Mouse (Mus musculus): ENCODE results near the gene Sgms1. TPM values are rescaled to one million over a fixed set of nuclear protein-coding genes. Genes with fewer than 3 reads are reported as not detected.
A peak's percentile ranks its signal among the peaks of the same experiment; 100 is the strongest.
"Not testable (repeated sequence)": the region's sequence is repeated elsewhere in the genome, so short reads cannot be mapped to it uniquely, and the experiment has no call there.

Sgms1 gene
- polyA plus RNA-seq, 1 experiment = 8.5 TPM

GRCm38 (mm10) chr19:32319057-32319456, 70.5 kb downstream of the Sgms1 start:
- H3K36me3 ChIP-seq (ENCODE audit: control insufficient read depth, insufficient read depth) = no peaks in the 10 kb centered on the region
- H3K27me3 ChIP-seq (ENCODE audit: control insufficient read depth, insufficient read depth, insufficient read length) = no peaks in the 10 kb centered on the region
- TF ChIP-seq TCF3 (IDR thresholded peaks at IDR 0.05; ENCODE audit: insufficient read length, low read depth) (no peak), CEBPB (IDR thresholded peaks at IDR 0.05; ENCODE audit: insufficient read depth, poor library complexity, severe bottlenecking) (no peak), SRF (IDR thresholded peaks at IDR 0.05; ENCODE audit: control insufficient read depth, insufficient read length, low read depth) (no peak), REST (IDR thresholded peaks at IDR 0.05; ENCODE audit: insufficient read depth, insufficient read length) (no peak), MAX (IDR thresholded peaks at IDR 0.05; ENCODE audit: low read depth) (no peak), TCF12 (IDR thresholded peaks at IDR 0.05; ENCODE audit: insufficient read depth, poor library complexity, severe bottlenecking) (no peak), MYOD1 (IDR thresholded peaks at IDR 0.05; ENCODE audit: control insufficient read depth in 1 of 3, insufficient read length in 2 of 3, low read depth in 2 of 3) (no peak), E2F4 (IDR thresholded peaks at IDR 0.05; ENCODE audit: insufficient read depth) (no peak), POLR2A (IDR thresholded peaks at IDR 0.05; ENCODE audit: insufficient read length, low read depth) (no peak), POLR2AphosphoS2 (IDR thresholded peaks at IDR 0.05; ENCODE audit: insufficient read length, low read depth) (no peak), MYOG (IDR thresholded peaks at IDR 0.05; ENCODE audit: control insufficient read depth in 1 of 3, insufficient read depth in 1 of 3, insufficient read length in 2 of 3, low read depth in 2 of 3) (no peak), USF1 (IDR thresholded peaks at IDR 0.05; ENCODE audit: low read depth) (no peak)
- H3K4me3 ChIP-seq = no peak overlapping the region
- H3ac ChIP-seq (ENCODE audit: control insufficient read depth, insufficient read length) = no peak overlapping the region
- H3K4me2 ChIP-seq (ENCODE audit: low read depth) = peak overlapping the region; percentile 19
- no peaks in the 10 kb centered on the region for H3K79me2 ChIP-seq (ENCODE audit: control insufficient read depth, insufficient read depth)

DNA sequence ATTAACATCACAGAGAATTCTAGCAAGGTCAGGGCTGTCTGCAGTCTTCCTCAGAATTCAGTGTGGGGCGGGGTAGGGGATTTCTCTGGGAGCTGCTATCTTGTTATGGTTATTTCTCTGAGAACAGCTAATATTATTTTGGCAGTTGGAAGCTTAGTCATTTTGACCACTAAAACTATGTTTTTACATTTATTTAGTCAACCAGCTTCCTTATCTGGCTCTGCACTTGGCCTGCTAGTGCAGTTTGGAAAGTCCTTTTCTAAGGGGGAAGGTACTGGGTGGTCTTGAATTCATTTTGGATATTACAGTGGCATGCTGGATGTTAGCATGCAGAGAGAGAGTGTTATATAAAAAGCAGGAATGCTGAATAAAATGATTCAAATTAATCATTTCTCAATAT, 72.2 kb downstream of the Sgms1 start:
- not testable (repeated sequence) for H3K36me3 ChIP-seq (ENCODE audit: control insufficient read depth, insufficient read depth); H3ac ChIP-seq (ENCODE audit: control insufficient read depth, insufficient read length); H3K27me3 ChIP-seq (ENCODE audit: control insufficient read depth, insufficient read depth, insufficient read length); H3K4me2 ChIP-seq (ENCODE audit: low read depth); H3K4me3 ChIP-seq; H3K79me2 ChIP-seq (ENCODE audit: control insufficient read depth, insufficient read depth)

GRCm38 (mm10) chr19:32313304-32313703, 76.2 kb downstream of the Sgms1 start:
- H3K4me2 ChIP-seq (ENCODE audit: low read depth) = no peak overlapping the region
- TF ChIP-seq MAX (IDR thresholded peaks at IDR 0.05; ENCODE audit: low read depth) (no peak), USF1 (IDR thresholded peaks at IDR 0.05; ENCODE audit: low read depth) (no peak), TCF12 (IDR thresholded peaks at IDR 0.05; ENCODE audit: insufficient read depth, poor library complexity, severe bottlenecking) (no peak), MYOG (IDR thresholded peaks at IDR 0.05; ENCODE audit: control insufficient read depth in 1 of 3, insufficient read depth in 1 of 3, insufficient read length in 2 of 3, low read depth in 2 of 3) (no peak), POLR2AphosphoS2 (IDR thresholded peaks at IDR 0.05; ENCODE audit: insufficient read length, low read depth) (no peak), CEBPB (IDR thresholded peaks at IDR 0.05; ENCODE audit: insufficient read depth, poor library complexity, severe bottlenecking) (no peak), SRF (IDR thresholded peaks at IDR 0.05; ENCODE audit: control insufficient read depth, insufficient read length, low read depth) (no peak), TCF3 (IDR thresholded peaks at IDR 0.05; ENCODE audit: insufficient read length, low read depth) (no peak), MYOD1 (IDR thresholded peaks at IDR 0.05; ENCODE audit: control insufficient read depth in 1 of 3, insufficient read length in 2 of 3, low read depth in 2 of 3) (no peak), REST (IDR thresholded peaks at IDR 0.05; ENCODE audit: insufficient read depth, insufficient read length) (no peak), E2F4 (IDR thresholded peaks at IDR 0.05; ENCODE audit: insufficient read depth) (no peak), POLR2A (IDR thresholded peaks at IDR 0.05; ENCODE audit: insufficient read length, low read depth) (no peak)
- no peaks in the 10 kb centered on the region for H3K79me2 ChIP-seq (ENCODE audit: control insufficient read depth, insufficient read depth)
- H3ac ChIP-seq (ENCODE audit: control insufficient read depth, insufficient read length) = no peak overlapping the region
- H3K36me3 ChIP-seq (ENCODE audit: control insufficient read depth, insufficient read depth) = no peaks in the 10 kb centered on the region
- no peaks in the 10 kb centered on the region for H3K27me3 ChIP-seq (ENCODE audit: control insufficient read depth, insufficient read depth, insufficient read length)
- no peak overlapping the region for H3K4me3 ChIP-seq

DNA sequence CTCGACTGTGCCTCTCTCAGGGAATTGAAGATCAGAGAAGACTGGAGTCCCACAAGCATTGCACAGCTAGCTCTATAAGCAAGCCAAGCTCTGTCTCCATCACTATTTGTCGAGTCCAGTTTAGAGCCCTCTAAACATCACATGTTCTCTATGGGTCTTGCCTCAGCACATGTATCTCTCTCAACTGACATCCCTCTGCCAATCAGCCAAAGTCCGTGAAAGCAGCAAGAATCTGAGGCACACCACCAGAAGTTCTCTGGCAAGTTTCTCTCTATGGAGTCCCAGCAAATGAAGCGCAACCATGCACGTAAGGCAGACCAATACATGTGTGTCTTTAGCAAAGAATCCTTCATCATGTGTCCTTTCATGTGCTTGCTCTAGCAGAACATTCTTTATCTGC, 77.8 kb downstream of the Sgms1 start:
- Histone ChIP-seq H3K4me2 (ENCODE audit: low read depth) (no peak overlapping the region), H3K4me3 (no peak overlapping the region), H3K79me2 (ENCODE audit: control insufficient read depth, insufficient read depth) (no peaks in the 10 kb centered on the region), H3K27me3 (ENCODE audit: control insufficient read depth, insufficient read depth, insufficient read length) (no peaks in the 10 kb centered on the region), H3K36me3 (ENCODE audit: control insufficient read depth, insufficient read depth) (no peaks in the 10 kb centered on the region), H3ac (ENCODE audit: control insufficient read depth, insufficient read length) (no peak overlapping the region)
- TF ChIP-seq CEBPB (IDR thresholded peaks at IDR 0.05; ENCODE audit: insufficient read depth, poor library complexity, severe bottlenecking) = no peak
- no peak for TF ChIP-seq TCF3 (IDR thresholded peaks at IDR 0.05; ENCODE audit: insufficient read length, low read depth)
- no peak for TF ChIP-seq POLR2A (IDR thresholded peaks at IDR 0.05; ENCODE audit: insufficient read length, low read depth)
- no peak for TF ChIP-seq E2F4 (IDR thresholded peaks at IDR 0.05; ENCODE audit: insufficient read depth)

- Histone ChIP-seq H3K4me2 (ENCODE audit: low read depth) (no peak overlapping the region), H3K27me3 (ENCODE audit: control insufficient read depth, insufficient read depth, insufficient read length) (no peaks in the 10 kb centered on the region), H3ac (ENCODE audit: control insufficient read depth, insufficient read length) (no peak overlapping the region), H3K36me3 (ENCODE audit: control insufficient read depth, insufficient read depth) (no peaks in the 10 kb centered on the region), H3K79me2 (ENCODE audit: control insufficient read depth, insufficient read depth) (no peaks in the 10 kb centered on the region), H3K4me3 (no peak overlapping the region)
- TF ChIP-seq POLR2A (IDR thresholded peaks at IDR 0.05; ENCODE audit: insufficient read length, low read depth) = no peak
- TF ChIP-seq TCF12 (IDR thresholded peaks at IDR 0.05; ENCODE audit: insufficient read depth, poor library complexity, severe bottlenecking) = no peak
- no peak for TF ChIP-seq CEBPB (IDR thresholded peaks at IDR 0.05; ENCODE audit: insufficient read depth, poor library complexity, severe bottlenecking)
- TF ChIP-seq MYOD1 (IDR thresholded peaks at IDR 0.05; ENCODE audit: control insufficient read depth in 1 of 3, insufficient read length in 2 of 3, low read depth in 2 of 3) = no peak
- TF ChIP-seq E2F4 (IDR thresholded peaks at IDR 0.05; ENCODE audit: insufficient read depth) = no peak
- TF ChIP-seq REST (IDR thresholded peaks at IDR 0.05; ENCODE audit: insufficient read depth, insufficient read length) = no peak
- no peak for TF ChIP-seq TCF3 (IDR thresholded peaks at IDR 0.05; ENCODE audit: insufficient read length, low read depth)
- TF ChIP-seq USF1 (IDR thresholded peaks at IDR 0.05; ENCODE audit: low read depth) = no peak
- TF ChIP-seq MYOG (IDR thresholded peaks at IDR 0.05; ENCODE audit: control insufficient read depth in 1 of 3, insufficient read depth in 1 of 3, insufficient read length in 2 of 3, low read depth in 2 of 3) = no peak
- TF ChIP-seq MAX (IDR thresholded peaks at IDR 0.05; ENCODE audit: low read depth) = no peak
Observed at GRCm38 (mm10) chr19:32311063-32311462, 78.5 kb downstream of the Sgms1 start.

Data from myocyte (in vitro differentiated cells).